Mouse (Mus musculus): ENCODE results near the gene Oit1. TPM values are rescaled to one million over a fixed set of nuclear protein-coding genes. Genes with fewer than 3 reads are reported as not detected.

Gene Oit1
- polyA plus RNA-seq, 1 experiment from 2014 or later = 2.6 TPM

DNA sequence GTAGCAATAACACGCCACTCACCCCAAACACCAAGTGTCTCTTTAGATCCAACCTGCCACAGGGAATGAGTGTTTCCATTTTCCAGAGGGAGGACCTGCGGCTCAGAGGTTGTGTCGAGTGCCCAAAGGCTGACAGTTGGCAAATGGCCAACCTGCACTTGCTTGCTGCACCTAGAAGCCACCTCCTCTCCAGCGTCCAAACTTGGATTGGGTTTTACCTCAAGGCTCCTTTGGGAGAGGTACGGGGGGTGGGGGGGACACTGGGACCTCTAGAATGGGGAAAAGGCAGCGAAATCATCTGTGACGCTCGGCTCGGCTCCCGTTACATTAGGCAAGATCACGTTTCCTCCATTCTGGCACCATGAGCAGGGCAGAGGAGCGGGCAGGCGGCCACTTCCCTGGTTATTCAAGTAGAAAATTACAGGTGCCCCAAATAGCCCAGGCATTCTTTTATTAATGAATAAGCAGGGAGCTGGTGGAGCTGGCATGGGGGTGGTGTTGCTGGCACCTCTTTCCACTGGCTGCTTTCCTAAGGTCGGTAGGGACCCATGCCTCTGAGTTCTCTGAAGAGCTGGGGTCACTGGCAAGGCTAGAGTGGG lies 47.1 kb downstream of the Oit1 start:
- no peak overlapping the region for H3K9ac ChIP-seq (replicated peaks; ENCODE audit: low read depth)
- ATAC-seq (no peak), DNase-seq (ENCODE audit: low spot score) (peak; percentile 37)
- H3K27ac ChIP-seq (ENCODE audit: low read length) = no peak overlapping the region
- 47% methylated on average over 14 of the region's 14 CpGs for WGBS
- H3K9me3 ChIP-seq (ENCODE audit: low read length) = no peaks in the 10 kb centered on the region
- no peaks in the 10 kb centered on the region for H3K27me3 ChIP-seq (replicated peaks; ENCODE audit: insufficient read depth, low read length)
- no peaks in the 10 kb centered on the region for H3K36me3 ChIP-seq (ENCODE audit: insufficient read depth, low read length)
- TF ChIP-seq EP300 (IDR thresholded peaks at IDR 0.05) (no peak), CTCF (IDR thresholded peaks at IDR 0.05) (no peak)
- H3K4me2 ChIP-seq (replicated peaks; ENCODE audit: low read depth, low read length) = no peak overlapping the region
- H3K4me3 ChIP-seq (ENCODE audit: low read depth, low read length) = no peak overlapping the region
- no peaks in the 10 kb centered on the region; the same call in 1 of the 2 replicates for H3K4me1 ChIP-seq (ENCODE audit: insufficient read depth, low read depth, low read length)

DNA sequence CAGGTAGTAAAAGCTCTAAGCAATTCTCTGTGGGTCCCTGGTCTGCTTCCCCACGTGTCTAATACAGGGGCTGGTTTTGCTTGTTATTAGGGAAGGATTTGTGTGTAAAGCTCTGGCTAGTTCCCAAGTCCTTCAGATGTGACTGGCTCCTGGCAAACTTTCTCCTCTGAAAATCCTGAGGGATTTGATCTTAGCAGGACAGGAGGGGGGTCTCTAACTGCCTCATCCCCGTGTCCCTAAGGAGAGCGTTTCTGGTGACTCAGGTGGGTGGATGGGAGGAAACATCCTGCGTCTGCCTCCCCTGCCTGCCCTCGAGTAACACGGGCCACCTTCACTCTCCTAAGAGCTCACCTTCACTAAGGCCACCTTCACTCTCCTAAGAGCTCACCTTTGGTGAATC lies 48.2 kb downstream of the Oit1 start:
- H3K4me1 ChIP-seq (ENCODE audit: insufficient read depth, low read depth, low read length) = no peaks in the 10 kb centered on the region; the same call in 1 of the 2 replicates
- H3K36me3 ChIP-seq (ENCODE audit: insufficient read depth, low read length) = no peaks in the 10 kb centered on the region
- H3K27ac ChIP-seq (ENCODE audit: low read length) = no peak overlapping the region
- H3K9me3 ChIP-seq (ENCODE audit: low read length) = no peaks in the 10 kb centered on the region
- ATAC-seq (no peak), DNase-seq (ENCODE audit: low spot score) (no peak)
- no peaks in the 10 kb centered on the region for H3K27me3 ChIP-seq (replicated peaks; ENCODE audit: insufficient read depth, low read length)
- TF ChIP-seq CTCF (IDR thresholded peaks at IDR 0.05) (no peak), EP300 (IDR thresholded peaks at IDR 0.05) (no peak)
- no peak overlapping the region for H3K4me3 ChIP-seq (ENCODE audit: low read depth, low read length)
- no peak overlapping the region for H3K4me2 ChIP-seq (replicated peaks; ENCODE audit: low read depth, low read length)
- H3K9ac ChIP-seq (replicated peaks; ENCODE audit: low read depth) = no peak overlapping the region
- 57% methylated on average over 6 of the region's 6 CpGs for WGBS

DNA sequence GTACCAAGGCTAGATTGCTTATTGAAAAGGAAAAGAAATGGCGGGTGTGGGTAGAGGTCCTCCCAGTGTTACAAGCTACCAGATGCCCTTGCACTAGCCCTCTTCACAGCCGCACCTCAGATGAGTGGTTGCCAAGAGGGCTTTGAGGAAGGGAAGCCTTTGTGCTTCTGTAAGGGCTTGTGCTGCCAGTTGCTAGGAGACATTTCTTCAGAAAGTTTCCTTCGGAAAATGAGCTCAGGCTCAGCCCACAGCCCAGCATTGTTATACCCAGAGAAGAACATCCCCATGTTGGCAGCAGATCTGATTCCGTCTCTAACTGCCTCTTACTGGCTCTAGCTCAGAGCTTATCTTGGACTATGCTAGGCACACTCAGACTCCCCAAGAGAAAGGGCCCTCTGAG lies 49.0 kb downstream of the Oit1 start:
- Histone ChIP-seq H3K9ac (replicated peaks; ENCODE audit: low read depth) (no peak overlapping the region), H3K27ac (ENCODE audit: low read length) (no peak overlapping the region), H3K4me3 (ENCODE audit: low read depth, low read length) (no peak overlapping the region), H3K36me3 (ENCODE audit: insufficient read depth, low read length) (no peaks in the 10 kb centered on the region), H3K4me1 (ENCODE audit: insufficient read depth, low read depth, low read length) (no peaks in the 10 kb centered on the region; the same call in 1 of the 2 replicates), H3K4me2 (replicated peaks; ENCODE audit: low read depth, low read length) (no peak overlapping the region), H3K27me3 (replicated peaks; ENCODE audit: insufficient read depth, low read length) (no peaks in the 10 kb centered on the region), H3K9me3 (ENCODE audit: low read length) (no peaks in the 10 kb centered on the region)
- TF ChIP-seq EP300 (IDR thresholded peaks at IDR 0.05) (no peak), CTCF (IDR thresholded peaks at IDR 0.05) (no peak)
- peak; percentile 81 for ATAC-seq
- WGBS = 41% methylated on average over 4 of the region's 4 CpGs
- peak; percentile 79 for DNase-seq (ENCODE audit: low spot score)

DNA sequence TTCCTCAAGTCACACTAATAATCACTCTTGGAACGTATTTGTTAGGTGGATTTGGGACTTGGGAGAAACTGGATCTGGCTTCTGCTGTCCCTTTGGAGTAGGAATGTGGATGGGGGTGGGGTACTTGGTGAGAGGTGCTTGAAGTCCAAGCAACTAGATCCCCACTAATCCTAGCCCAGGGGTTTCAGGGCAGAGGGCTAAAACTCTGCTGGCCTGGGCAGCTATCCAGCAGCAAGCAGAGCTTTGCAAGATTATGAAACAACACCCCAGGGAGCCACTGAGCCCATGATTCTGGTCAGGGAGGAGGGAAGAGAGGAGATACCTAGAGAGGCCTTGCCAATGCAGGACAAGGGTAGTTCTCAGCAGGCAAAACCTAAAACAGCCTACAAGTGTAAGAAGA lies 51.2 kb downstream of the Oit1 start:
- no peak overlapping the region for H3K9ac ChIP-seq (replicated peaks; ENCODE audit: low read depth)
- no peak overlapping the region for H3K27ac ChIP-seq (ENCODE audit: low read length)
- no peak for ATAC-seq
- no peaks in the 10 kb centered on the region for H3K36me3 ChIP-seq (ENCODE audit: insufficient read depth, low read length)
- no peaks in the 10 kb centered on the region; the same call in 1 of the 2 replicates for H3K4me1 ChIP-seq (ENCODE audit: insufficient read depth, low read depth, low read length)
- DNase-seq (ENCODE audit: low spot score) = no peak
- WGBS = 55% methylated on average over 1 of the region's 1 CpGs
- H3K4me3 ChIP-seq (ENCODE audit: low read depth, low read length) = no peak overlapping the region
- TF ChIP-seq EP300 (IDR thresholded peaks at IDR 0.05) = no peak
- TF ChIP-seq CTCF (IDR thresholded peaks at IDR 0.05) = no peak
- no peaks in the 10 kb centered on the region for H3K9me3 ChIP-seq (ENCODE audit: low read length)
- H3K4me2 ChIP-seq (replicated peaks; ENCODE audit: low read depth, low read length) = no peak overlapping the region
- no peaks in the 10 kb centered on the region for H3K27me3 ChIP-seq (replicated peaks; ENCODE audit: insufficient read depth, low read length)

DNA sequence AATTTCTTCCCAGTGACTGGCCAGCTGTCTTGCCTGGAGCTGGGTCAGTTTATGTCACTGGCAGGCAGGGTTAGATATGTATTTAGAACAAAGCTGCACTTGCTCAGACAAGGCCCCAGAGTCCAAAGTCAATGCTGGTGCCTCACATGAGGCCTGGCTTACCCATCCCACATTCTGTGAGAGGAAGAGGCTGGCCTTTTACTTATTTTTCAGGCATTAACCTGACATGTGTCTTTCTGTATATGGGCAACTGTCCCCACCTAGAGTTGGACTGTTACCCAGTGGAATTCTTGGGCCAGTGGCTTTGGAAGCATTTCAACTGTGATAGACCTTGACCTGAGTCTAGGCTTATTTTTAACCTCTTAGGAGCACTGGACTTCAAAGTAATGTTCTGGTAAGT lies 51.6 kb downstream of the Oit1 start:
- ATAC-seq = no peak

DNA sequence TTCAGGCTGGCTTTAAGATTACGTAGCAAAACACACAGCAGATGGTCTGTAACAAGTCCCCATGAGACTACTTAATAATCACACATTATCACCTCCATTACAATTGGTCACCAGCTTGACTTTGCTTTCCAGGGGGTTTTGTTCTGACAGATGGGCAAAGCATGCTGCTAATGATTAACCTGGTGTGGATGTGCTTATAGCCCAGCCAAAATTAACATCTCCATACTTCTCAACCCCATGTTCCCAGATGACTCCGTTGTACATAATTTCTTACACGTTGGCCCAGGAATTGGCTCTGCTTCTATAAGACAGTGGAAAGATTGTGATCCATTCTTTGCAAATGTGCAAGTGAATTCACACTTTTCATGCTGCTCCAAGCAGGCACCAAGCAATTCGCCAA lies 52.8 kb downstream of the Oit1 start:
- TF ChIP-seq CTCF (IDR thresholded peaks at IDR 0.05) (no peak), EP300 (IDR thresholded peaks at IDR 0.05) (no peak)
- Histone ChIP-seq H3K4me3 (ENCODE audit: low read depth, low read length) (no peak overlapping the region), H3K9ac (replicated peaks; ENCODE audit: low read depth) (no peak overlapping the region), H3K36me3 (ENCODE audit: insufficient read depth, low read length) (no peaks in the 10 kb centered on the region), H3K4me2 (replicated peaks; ENCODE audit: low read depth, low read length) (no peak overlapping the region), H3K27ac (ENCODE audit: low read length) (no peak overlapping the region), H3K27me3 (replicated peaks; ENCODE audit: insufficient read depth, low read length) (no peaks in the 10 kb centered on the region), H3K9me3 (ENCODE audit: low read length) (no peaks in the 10 kb centered on the region), H3K4me1 (ENCODE audit: insufficient read depth, low read depth, low read length) (no peaks in the 10 kb centered on the region; the same call in 1 of the 2 replicates)
- DNase-seq (ENCODE audit: low spot score) (no peak), ATAC-seq (no peak)
- 78% methylated on average over 4 of the region's 4 CpGs for WGBS

More for the DNA sequence above, 51.6 kb downstream of the Oit1 start:
- TF ChIP-seq EP300 (IDR thresholded peaks at IDR 0.05) (no peak), CTCF (IDR thresholded peaks at IDR 0.05) (no peak)
- Histone ChIP-seq H3K9me3 (ENCODE audit: low read length) (no peaks in the 10 kb centered on the region), H3K4me2 (replicated peaks; ENCODE audit: low read depth, low read length) (no peak overlapping the region), H3K27ac (ENCODE audit: low read length) (no peak overlapping the region), H3K36me3 (ENCODE audit: insufficient read depth, low read length) (no peaks in the 10 kb centered on the region), H3K4me3 (ENCODE audit: low read depth, low read length) (no peak overlapping the region), H3K27me3 (replicated peaks; ENCODE audit: insufficient read depth, low read length) (no peaks in the 10 kb centered on the region), H3K4me1 (ENCODE audit: insufficient read depth, low read depth, low read length) (no peaks in the 10 kb centered on the region; the same call in 1 of the 2 replicates), H3K9ac (replicated peaks; ENCODE audit: low read depth) (no peak overlapping the region)
- DNase-seq (ENCODE audit: low spot score) = no peak
